Mouse (Mus musculus): ENCODE measurements at regions not wholly inside any gene's neighbourhood (a gene's known extent, or its start where the extent isn't known, plus 50 kb on each side); places are given as distances from the start of the nearest gene placed in this dataset.

DNA sequence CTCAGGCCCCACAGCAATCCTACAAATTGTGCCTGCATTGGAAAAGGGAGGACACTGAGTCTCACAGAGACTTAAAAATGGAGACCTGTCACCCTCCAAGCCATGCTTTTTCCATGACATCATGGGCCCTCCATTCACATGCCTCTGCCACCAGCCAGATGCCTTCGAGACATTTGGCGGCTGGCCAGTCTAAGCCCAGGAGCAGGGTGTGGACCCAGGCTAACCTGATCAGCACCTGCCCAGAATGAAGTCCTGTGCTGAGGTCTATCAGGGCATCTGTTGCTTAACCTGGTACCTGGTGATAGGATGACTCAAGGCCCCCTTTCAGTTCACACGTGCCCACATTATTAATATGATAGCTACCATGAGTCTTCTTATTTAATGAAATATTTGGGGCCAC, 265.4 kb downstream of the Fam49a start:
- WGBS, result 73% methylated on average over 3 of the region's 3 CpGs
- Histone ChIP-seq H3K9me3 (replicated peaks) (no peaks in the 10 kb centered on the region), H3K4me1 (peaks cover 10% of the 10 kb centered on the region; the same call in 1 of the 2 replicates), H3K36me3 (no peaks in the 10 kb centered on the region), H3K4me2 (replicated peaks) (no peak overlapping the region), H3K27me3 (no peaks in the 10 kb centered on the region), H3K27ac (no peak overlapping the region), H3K4me3 (no peak overlapping the region), H3K9ac (no peak overlapping the region)
- peak; percentile 54; the same call in 1 of the 2 replicates for ATAC-seq (ENCODE audit: low FRiP score)

DNA sequence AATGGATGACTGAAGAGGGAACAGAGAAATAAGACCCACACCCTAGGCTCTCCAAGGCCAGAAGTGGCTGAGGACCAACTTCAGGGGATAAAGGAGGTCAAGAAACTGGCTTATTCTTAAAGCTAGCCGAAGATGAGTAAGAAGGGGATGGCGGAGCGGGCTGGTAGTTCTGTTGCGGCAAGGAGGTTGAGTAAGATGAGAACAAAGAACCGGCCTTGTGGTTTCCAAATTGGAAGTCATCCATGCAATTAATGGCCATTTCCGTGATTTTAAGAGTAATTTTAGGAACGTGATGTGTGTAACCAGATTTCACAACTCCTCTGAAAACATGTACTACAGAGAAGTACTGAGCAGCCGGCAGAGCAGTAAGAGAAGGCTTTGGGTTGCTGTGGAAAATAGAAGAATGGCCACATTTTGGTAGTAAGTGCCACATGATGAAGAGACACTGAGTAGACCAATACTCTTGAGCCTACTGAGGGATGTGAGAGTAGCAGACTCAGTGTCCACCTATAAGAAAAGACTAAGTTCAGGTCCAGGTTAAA, 258.4 kb downstream of the Fam49a start:
- no peaks in the 10 kb centered on the region for H3K27me3 ChIP-seq
- H3K4me1 ChIP-seq, result no peaks in the 10 kb centered on the region
- H3K4me3 ChIP-seq, result no peak overlapping the region
- H3K9ac ChIP-seq, result no peak overlapping the region
- no peaks in the 10 kb centered on the region for H3K36me3 ChIP-seq
- ATAC-seq (ENCODE audit: low FRiP score), result no peak
- 95% methylated on average over 8 of the region's 8 CpGs for WGBS
- H3K9me3 ChIP-seq (replicated peaks), result no peaks in the 10 kb centered on the region
- no peak overlapping the region for H3K4me2 ChIP-seq (replicated peaks)
- no peak overlapping the region for H3K27ac ChIP-seq

DNA sequence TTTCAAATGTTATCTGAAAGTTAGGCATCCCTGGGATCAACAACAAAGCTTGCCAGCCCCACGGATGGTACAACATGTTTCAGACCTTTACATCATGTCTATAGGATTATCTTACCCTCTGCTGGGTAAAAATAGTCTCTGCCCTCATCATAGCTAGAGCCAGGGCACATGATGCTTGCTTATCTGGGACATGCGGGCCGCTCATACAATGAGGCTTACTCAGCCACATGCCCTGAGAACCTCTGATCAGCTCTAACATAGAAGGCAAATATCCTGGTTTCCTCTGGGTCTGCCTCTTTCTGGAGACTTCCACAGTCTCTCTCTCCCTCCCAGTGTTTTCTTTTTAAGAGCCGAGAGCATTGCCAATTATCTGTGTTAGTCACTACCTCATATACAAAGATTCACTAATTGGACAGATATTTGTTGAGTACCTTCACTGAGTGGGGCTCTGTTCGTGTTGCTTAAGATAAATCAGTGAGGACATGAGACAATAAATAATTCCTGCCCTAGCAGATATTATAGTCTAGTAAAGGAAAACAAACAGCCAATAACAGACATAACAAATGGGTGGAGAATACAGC, 256.6 kb downstream of the Fam49a start:
- Histone ChIP-seq H3K4me1 (no peaks in the 10 kb centered on the region), H3K4me2 (replicated peaks) (no peak overlapping the region), H3K27me3 (no peaks in the 10 kb centered on the region), H3K9ac (no peak overlapping the region), H3K36me3 (no peaks in the 10 kb centered on the region), H3K9me3 (replicated peaks) (no peaks in the 10 kb centered on the region), H3K4me3 (no peak overlapping the region), H3K27ac (no peak overlapping the region)
- WGBS, result 73% methylated on average over 5 of the region's 5 CpGs
- no peak for ATAC-seq (ENCODE audit: low FRiP score)

DNA sequence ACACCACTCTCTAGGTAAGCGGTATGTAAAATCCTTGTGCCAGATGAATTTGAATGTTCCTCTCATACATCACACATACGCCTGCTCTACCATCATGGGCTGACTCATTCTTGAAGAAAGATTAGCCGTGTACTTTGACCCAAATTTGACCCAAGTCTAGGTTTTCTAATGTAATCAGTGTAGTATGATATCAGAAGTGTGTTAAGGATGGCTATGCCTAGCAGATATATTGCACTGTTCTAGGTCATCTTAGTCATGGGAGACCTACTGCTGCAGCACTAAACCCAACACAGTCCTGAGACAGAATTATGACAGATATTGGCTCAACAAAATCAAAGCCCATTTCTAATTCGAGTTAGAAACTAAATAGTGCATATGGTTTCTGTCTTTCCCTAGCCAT, 255.1 kb downstream of the Fam49a start:
- Histone ChIP-seq H3K4me1 (no peaks in the 10 kb centered on the region), H3K27ac (no peak overlapping the region), H3K36me3 (no peaks in the 10 kb centered on the region), H3K4me2 (replicated peaks) (no peak overlapping the region), H3K9ac (no peak overlapping the region), H3K9me3 (replicated peaks) (no peaks in the 10 kb centered on the region), H3K27me3 (no peaks in the 10 kb centered on the region), H3K4me3 (no peak overlapping the region)
- 84% methylated on average over 4 of the region's 4 CpGs for WGBS
- ATAC-seq (ENCODE audit: low FRiP score), result no peak

DNA sequence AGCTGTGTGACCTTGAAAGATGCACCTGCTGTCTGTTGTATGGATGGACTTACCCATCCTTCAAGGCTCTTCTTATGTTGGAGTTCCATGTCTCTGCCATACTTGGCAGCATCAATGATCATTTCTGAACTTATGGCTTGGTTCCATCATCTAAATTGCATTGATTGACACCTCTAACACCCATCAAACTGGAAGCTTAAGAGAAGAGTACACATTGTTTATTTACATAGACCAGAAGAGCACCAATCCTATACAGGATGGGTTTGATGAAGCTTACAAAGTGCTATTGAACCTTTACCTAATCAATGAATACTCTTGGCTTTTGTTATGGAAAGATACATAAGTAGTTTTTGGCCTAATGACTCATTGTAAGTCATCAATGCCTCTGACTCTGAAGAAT, 248.8 kb downstream of the Fam49a start:
- Histone ChIP-seq H3K27me3 (no peaks in the 10 kb centered on the region), H3K4me3 (no peak overlapping the region), H3K36me3 (no peaks in the 10 kb centered on the region), H3K9ac (no peak overlapping the region), H3K4me2 (replicated peaks) (no peak overlapping the region), H3K27ac (no peak overlapping the region), H3K9me3 (replicated peaks) (no peaks in the 10 kb centered on the region), H3K4me1 (no peaks in the 10 kb centered on the region)
- no peak for ATAC-seq (ENCODE audit: low FRiP score)

DNA sequence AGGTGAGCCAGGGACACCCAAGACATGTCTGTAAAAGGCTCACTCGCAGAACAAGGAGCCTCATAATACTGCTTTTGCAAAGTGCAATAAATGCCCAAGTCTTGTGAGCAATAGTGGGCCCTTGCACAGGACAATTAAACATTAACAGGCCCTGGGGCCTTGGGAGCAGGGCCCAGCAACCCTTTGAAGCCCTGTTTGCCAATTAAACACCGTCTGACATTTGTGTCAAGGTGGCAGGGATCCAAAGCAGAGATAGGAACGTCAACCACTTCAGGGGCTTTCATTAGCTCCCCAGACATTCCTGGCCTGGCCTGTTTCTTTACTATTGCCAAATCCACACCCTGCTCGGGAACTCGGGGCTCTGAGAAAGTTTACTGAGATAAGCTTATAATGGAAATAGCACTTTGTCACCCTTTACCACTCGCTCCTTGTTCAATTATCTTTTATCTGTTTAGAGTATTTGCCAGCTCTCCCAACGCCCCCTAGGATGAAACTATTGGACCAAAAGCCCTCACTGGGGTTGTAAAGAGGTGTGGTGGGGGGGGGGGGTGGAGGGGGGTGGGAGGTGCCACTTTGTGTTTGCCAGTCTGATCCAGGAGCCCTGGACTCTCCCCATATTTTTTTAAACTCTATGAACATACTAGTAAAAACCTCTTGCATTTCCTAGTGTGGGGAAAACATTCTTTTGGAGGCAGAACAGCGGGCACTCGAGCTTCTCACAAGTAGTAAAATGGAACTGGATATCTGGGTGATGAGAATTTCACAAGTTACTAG, 247.4 kb downstream of the Fam49a start:
- WGBS, result 57% methylated on average over 9 of the region's 9 CpGs
- no peak overlapping the region for H3K27ac ChIP-seq

DNA sequence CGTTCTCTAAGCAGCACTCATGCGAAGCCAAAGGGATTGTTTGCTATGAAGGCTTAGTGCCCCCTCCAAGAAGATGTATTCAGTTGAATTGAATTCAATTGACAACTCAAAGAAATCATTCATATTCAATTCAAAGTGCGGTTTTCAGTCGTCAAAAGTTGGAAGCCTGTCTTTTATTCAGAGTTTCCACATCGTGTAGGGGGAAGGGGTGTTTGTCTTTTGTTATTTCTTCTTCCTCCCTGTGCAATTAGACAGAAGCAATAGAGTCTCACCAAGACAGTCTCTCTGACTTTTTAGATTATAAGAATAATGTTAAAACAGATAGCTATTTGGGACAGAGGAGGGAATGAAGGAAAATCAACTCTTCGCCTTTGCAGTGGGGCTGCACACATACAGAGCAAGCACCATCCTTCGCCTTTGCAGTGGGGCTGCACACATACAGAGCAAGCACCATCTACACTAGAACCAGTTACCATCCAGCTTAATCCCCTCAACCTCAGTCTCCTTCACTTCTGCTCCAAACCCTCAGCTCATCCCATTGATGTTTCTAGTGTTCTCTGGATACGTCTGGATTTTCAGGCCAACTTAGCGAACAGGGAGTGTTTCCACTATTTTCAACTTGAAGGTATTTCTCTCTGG, 246.7 kb downstream of the Fam49a start:
- Histone ChIP-seq H3K36me3 (no peaks in the 10 kb centered on the region), H3K4me3 (no peak overlapping the region), H3K9ac (no peak overlapping the region), H3K27ac (no peak overlapping the region), H3K4me2 (replicated peaks) (no peak overlapping the region), H3K9me3 (replicated peaks) (no peaks in the 10 kb centered on the region), H3K27me3 (no peaks in the 10 kb centered on the region), H3K4me1 (no peaks in the 10 kb centered on the region)
- ATAC-seq (ENCODE audit: low FRiP score), result no peak
- WGBS, result 64% methylated on average over 9 of the region's 9 CpGs

More for the DNA sequence above, 247.4 kb downstream of the Fam49a start:
- H3K9me3 ChIP-seq (replicated peaks), result no peaks in the 10 kb centered on the region
- H3K36me3 ChIP-seq, result no peaks in the 10 kb centered on the region
- H3K9ac ChIP-seq, result no peak overlapping the region
- H3K4me2 ChIP-seq (replicated peaks), result no peak overlapping the region
- H3K4me3 ChIP-seq, result no peak overlapping the region
- no peak for ATAC-seq (ENCODE audit: low FRiP score)
- H3K4me1 ChIP-seq, result no peaks in the 10 kb centered on the region
- no peaks in the 10 kb centered on the region for H3K27me3 ChIP-seq

DNA sequence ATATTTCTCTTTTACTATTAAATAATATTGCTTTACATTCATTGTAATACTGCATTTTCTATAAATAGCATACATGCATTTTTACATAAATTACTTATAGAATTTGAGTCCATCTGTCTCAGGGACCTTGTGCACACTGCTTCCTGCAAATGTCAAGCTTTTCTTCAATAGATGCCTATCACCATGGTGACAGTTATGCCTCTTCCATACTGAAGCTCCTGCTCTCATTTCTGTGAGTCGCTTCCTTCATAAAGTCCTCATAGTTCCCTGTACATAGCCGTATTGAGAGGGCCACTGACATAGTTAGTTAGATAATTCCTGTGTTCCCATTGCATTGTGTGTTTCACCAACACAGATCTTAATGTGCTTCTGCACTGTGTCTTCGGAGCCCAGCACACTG, 244.7 kb downstream of the Fam49a start:
- H3K36me3 ChIP-seq, result no peaks in the 10 kb centered on the region
- H3K4me1 ChIP-seq, result no peaks in the 10 kb centered on the region
- H3K27ac ChIP-seq, result no peak overlapping the region
- no peaks in the 10 kb centered on the region for H3K9me3 ChIP-seq (replicated peaks)
- H3K4me2 ChIP-seq (replicated peaks), result no peak overlapping the region
- no peaks in the 10 kb centered on the region for H3K27me3 ChIP-seq
- WGBS, result 83% methylated on average over 3 of the region's 3 CpGs
- no peak overlapping the region for H3K9ac ChIP-seq
- no peak for ATAC-seq (ENCODE audit: low FRiP score)
- no peak overlapping the region for H3K4me3 ChIP-seq

DNA sequence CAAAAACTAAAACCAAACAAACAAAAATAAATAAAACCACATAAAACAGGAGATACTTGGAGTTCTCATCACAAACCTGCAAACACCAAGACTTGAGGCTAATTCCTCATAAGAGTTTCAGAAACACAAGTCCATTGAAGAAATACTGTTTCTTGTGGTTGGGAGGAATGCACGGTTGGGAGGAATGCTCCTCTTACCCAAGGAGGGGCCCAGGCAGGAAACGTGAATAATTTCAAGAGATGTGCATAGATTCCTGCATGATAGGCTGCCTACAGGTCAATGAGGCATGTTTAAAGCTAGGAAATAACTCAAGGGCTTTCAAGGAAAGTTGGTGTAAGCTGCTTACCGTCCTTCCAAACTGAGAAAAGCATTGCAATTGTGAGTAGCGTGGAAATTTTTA, 243.7 kb downstream of the Fam49a start:
- 88% methylated on average over 4 of the region's 4 CpGs for WGBS
- H3K4me3 ChIP-seq, result no peak overlapping the region

DNA sequence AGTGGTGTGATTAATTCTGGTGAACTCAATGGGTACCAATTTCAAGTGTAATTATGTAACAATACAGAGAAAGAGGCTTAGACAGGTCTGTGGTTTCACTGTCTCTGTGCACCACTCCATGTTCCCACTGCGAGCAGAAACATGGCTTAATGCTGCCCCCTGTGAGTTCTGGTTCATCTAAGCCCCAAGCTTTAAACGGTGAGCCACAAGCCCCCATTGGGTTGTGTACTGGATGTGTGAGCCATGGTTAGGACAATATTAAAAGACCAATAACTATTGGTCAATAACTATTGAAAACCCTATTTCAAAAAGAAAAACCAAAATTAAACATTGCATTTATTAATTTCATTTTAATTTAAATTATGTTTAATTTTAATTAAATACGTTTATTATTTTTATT, 238.0 kb downstream of the Fam49a start:
- Histone ChIP-seq H3K4me2 (replicated peaks) (no peak overlapping the region), H3K4me3 (no peak overlapping the region), H3K27ac (no peak overlapping the region), H3K4me1 (no peaks in the 10 kb centered on the region), H3K9me3 (replicated peaks) (no peaks in the 10 kb centered on the region), H3K36me3 (no peaks in the 10 kb centered on the region), H3K27me3 (no peaks in the 10 kb centered on the region), H3K9ac (no peak overlapping the region)
- ATAC-seq (ENCODE audit: low FRiP score), result no peak
- 75% methylated on average over 3 of the region's 3 CpGs for WGBS

More for the DNA sequence above, 243.7 kb downstream of the Fam49a start:
- Histone ChIP-seq H3K27ac (no peak overlapping the region), H3K4me1 (no peaks in the 10 kb centered on the region), H3K27me3 (no peaks in the 10 kb centered on the region), H3K9ac (no peak overlapping the region), H3K36me3 (no peaks in the 10 kb centered on the region), H3K9me3 (replicated peaks) (no peaks in the 10 kb centered on the region), H3K4me2 (replicated peaks) (no peak overlapping the region)
- ATAC-seq (ENCODE audit: low FRiP score), result no peak

DNA sequence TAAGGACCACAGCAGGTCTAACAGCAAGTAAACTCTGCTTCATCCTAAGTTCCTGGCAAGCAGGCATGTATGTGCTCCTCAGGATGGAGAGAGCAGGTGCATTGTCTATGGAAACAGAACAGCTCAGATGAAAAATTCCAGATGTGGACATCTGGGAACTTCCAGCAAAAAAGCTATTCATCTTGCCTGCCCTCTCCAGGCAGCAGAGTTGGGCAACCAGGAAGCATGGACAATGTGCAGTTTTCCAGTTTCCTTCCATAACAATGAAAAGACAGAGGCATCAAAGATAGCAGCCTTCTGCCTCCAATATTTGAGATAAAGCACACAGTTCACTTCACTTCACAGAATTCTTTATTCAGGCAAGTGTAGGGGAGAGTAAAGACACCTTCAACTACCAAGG, 236.7 kb downstream of the Fam49a start:
- ATAC-seq (ENCODE audit: low FRiP score), result no peak
- no peak overlapping the region for H3K9ac ChIP-seq
- H3K4me2 ChIP-seq (replicated peaks), result no peak overlapping the region
- H3K36me3 ChIP-seq, result no peaks in the 10 kb centered on the region
- H3K4me1 ChIP-seq, result no peaks in the 10 kb centered on the region
- no peaks in the 10 kb centered on the region for H3K27me3 ChIP-seq
- no peak overlapping the region for H3K4me3 ChIP-seq
- no peaks in the 10 kb centered on the region for H3K9me3 ChIP-seq (replicated peaks)
- no peak overlapping the region for H3K27ac ChIP-seq

DNA sequence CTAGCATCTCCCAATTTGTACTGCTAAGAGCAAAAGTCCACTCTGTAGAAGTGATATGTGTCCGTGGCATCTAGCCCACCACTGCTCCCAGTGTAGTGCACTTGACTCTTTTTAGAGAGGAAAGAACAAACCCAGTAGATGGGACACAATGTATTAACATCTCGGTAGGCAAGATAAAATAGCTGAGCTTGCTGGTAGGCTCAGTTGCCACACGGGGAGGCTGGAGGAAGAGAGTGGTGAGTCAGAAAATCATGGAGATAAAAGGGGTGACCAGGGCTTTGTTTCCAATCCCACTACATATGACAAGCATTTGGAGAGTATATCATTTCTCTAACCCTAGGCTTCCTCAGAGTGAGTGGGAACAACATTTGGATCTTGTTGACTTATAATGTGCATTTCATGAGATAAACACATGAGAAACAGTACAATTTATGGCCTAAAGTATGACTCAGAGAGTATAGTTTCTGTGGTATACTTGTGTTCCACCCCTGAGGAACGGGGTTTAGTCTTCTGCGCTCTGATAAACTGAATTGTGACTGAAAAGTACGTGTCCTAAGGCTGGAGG, 235.4 kb downstream of the Fam49a start:
- no peak for ATAC-seq (ENCODE audit: low FRiP score)
- H3K27me3 ChIP-seq, result no peaks in the 10 kb centered on the region
- 88% methylated on average over 6 of the region's 6 CpGs for WGBS
- H3K9ac ChIP-seq, result no peak overlapping the region
- H3K27ac ChIP-seq, result no peak overlapping the region
- H3K9me3 ChIP-seq (replicated peaks), result no peaks in the 10 kb centered on the region
- H3K4me3 ChIP-seq, result no peak overlapping the region
- no peaks in the 10 kb centered on the region for H3K36me3 ChIP-seq
- no peaks in the 10 kb centered on the region for H3K4me1 ChIP-seq
- no peak overlapping the region for H3K4me2 ChIP-seq (replicated peaks)
